Mouse (Mus musculus) forebrain, embryonic 16.5 days (tissue): ENCODE measurements around the gene Add2. TPM values are rescaled to one million over a fixed set of nuclear protein-coding genes. Genes with fewer than 3 reads are reported as not detected.
A peak's percentile ranks its signal among the peaks of the same experiment; 100 is the strongest.

Experiments
- ATAC-seq: fragments of 200-750 bp; cut with Nextera tagmentation; 2 replicates; pipeline ENCODE4 v1.8.0; 2017; ENCODE audit warnings: mild to moderate bottlenecking, moderate library complexity
- H3K27ac ChIP-seq: fragments of 300-500 bp; sonication (generic); 2 replicates; pipeline ENCODE4 v1.5.1; 2014; ENCODE audit warnings: low read length, control low read depth
- H3K27me3 ChIP-seq: fragments of 300-500 bp; sonication (generic); replicated peaks from 2 replicates; pipeline ENCODE4 v1.6.1; 2014; ENCODE audit warnings: low read length; ENCODE audit not compliant: control insufficient read depth, insufficient read depth
- H3K36me3 ChIP-seq: fragments of 300-500 bp; sonication (generic); 2 replicates; pipeline ENCODE4 v1.6.1; 2014; ENCODE audit not compliant: control insufficient read depth, insufficient read depth
- H3K4me1 ChIP-seq: fragments of 300-500 bp; sonication (generic); replicated peaks from 2 replicates; pipeline ENCODE4 v1.6.1; 2014; ENCODE audit warnings: low read length; ENCODE audit not compliant: control insufficient read depth, insufficient read depth
- H3K4me2 ChIP-seq: fragments of 300-500 bp; sonication (generic); 2 replicates; pipeline ENCODE4 v1.6.1; 2014; ENCODE audit warnings: mild to moderate bottlenecking, low read length, control low read depth
- H3K4me3 ChIP-seq: fragments of 300-500 bp; sonication (generic); replicated peaks from 2 replicates; pipeline ENCODE4 v1.5.1; 2014; ENCODE audit warnings: mild to moderate bottlenecking, low read length, control low read depth
- H3K9ac ChIP-seq: fragments of 300-500 bp; sonication (generic); replicated peaks from 2 replicates; pipeline ENCODE4 v1.6.1; 2014; ENCODE audit warnings: low read depth, low read length, control low read depth
- H3K9me3 ChIP-seq: fragments of 300-500 bp; sonication (generic); 2 replicates; pipeline ENCODE4 v1.6.1; 2016; ENCODE audit warnings: low read length; ENCODE audit not compliant: control insufficient read depth
- WGBS: fragments of 180-500 bp; shearing (Covaris S2); extraction: QIAGEN DNeasy Blood & Tissue Kit; methylation state at CpG from one replicate; pipeline ENCODE4 v1.1.7; 2014; 5-methylcytosine and 5-hydroxymethylcytosine counted together
- polyA plus RNA-seq: library from polyadenylated mRNA; unstranded; fragments of >200 nt; fragmentation: Nextera tagmentation; extraction: Ambion mirVana; gene quantifications from 2 replicates; pipeline ENCODE4 v1.2.1, GENCODE M21; 2015

The Add2 gene
- polyA plus RNA-seq, 1 experiment from 2014 or later = 243 TPM

DNA sequence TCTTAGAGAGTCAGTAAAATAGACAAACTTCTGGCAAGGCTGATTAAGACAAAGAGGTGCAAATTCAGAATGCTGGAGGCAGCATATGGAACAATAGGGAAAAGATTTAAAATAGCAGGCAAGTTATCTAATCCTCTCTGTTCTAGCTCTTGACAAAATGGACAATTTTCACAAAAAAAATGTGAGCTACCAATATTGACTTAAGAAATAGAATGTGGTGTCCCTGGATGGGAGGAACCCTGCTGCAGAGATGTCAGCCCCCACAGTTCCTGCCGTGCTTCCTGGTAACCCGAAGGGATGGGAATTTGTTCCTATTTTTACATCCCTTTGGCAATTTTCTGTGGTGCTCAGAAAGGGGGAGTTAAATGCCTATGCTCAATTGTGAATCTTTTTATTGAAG is 10.4 kb downstream of the Add2 start:
- ATAC-seq = no peak
- Histone ChIP-seq H3K4me1 (peaks cover 23% of the 10 kb centered on the region), H3K9me3 (no peaks in the 10 kb centered on the region), H3K9ac (no peak overlapping the region), H3K36me3 (no peaks in the 10 kb centered on the region), H3K4me3 (no peak overlapping the region), H3K4me2 (no peak overlapping the region), H3K27ac (0 out of 2 replicates have a peak overlapping the region, but pooled peaks have one; percentile 37), H3K27me3 (no peaks in the 10 kb centered on the region)
- WGBS = 55% methylated on average over 2 of the region's 2 CpGs

DNA sequence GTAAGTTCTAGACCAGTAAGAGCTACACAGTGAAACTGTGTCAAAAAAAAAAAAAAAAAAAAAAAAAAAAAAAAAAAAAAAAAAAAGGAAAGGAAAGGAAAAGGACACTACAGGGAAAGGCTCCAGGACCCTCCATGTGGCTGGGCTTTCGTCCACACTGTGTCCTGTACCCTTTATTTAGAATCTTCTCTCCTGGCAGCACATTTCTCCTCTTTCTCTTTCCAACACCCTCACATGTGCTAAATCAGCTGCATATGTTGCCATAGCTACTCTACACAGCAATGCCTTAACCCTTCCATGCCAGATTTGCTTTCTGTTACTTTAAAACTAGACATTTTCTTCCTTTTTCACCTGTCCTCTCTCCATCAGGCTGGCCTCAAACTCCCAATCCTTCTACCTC is 11.7 kb downstream of the Add2 start:
- Histone ChIP-seq H3K27ac (peak overlapping the region; percentile 17), H3K27me3 (no peaks in the 10 kb centered on the region), H3K36me3 (no peaks in the 10 kb centered on the region), H3K4me3 (no peak overlapping the region), H3K4me1 (peaks cover 23% of the 10 kb centered on the region), H3K4me2 (no peak overlapping the region), H3K9ac (no peak overlapping the region), H3K9me3 (no peaks in the 10 kb centered on the region)
- ATAC-seq = peak; percentile 76
- WGBS = 43% methylated on average over 1 of the region's 1 CpGs

DNA sequence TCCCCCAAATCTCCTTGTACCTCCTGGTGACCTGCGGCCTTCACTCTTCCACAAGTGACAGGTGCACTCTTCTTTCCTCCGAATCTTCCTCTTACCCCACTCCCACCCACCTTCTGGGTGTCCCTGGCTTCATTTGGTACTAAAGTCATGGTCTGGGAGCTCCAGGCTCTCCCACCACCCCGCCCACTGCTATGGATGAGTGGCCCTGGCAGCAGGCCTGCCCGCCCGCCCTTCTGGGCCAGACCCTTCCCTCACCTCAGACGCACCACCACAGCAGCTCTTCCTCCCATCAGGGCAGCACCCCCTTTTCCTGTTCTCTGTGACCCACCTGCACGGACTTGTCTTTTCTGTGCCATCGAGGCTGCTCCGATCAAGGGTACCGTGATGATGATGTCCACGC is 19.0 kb downstream of the Add2 start:
- Histone ChIP-seq H3K27me3 (no peaks in the 10 kb centered on the region), H3K9ac (no peak overlapping the region), H3K27ac (no peak overlapping the region), H3K4me1 (peaks cover 23% of the 10 kb centered on the region), H3K4me3 (no peak overlapping the region), H3K9me3 (no peaks in the 10 kb centered on the region), H3K4me2 (no peak overlapping the region), H3K36me3 (no peaks in the 10 kb centered on the region)
- no peak for ATAC-seq
- 94% methylated on average over 11 of the region's 11 CpGs for WGBS

DNA sequence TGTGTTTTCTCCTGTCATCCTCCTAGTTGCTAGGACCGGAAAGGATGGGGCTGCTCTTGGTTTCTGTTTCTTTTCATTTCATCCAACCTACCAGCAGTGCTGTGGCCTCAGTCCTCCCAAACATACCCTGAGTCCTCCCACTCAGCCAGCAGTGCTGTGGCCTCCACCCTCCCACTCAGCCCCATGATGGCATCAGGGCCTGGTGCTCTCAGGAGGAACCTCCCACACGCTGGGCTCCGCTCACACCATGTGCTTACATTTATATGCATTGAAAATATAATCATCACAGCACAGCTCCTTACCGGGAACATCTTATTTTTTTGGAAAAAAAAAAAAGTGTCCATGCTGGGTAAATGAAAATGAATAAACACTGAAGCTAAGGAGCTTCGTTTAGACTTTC is 20.0 kb downstream of the Add2 start:
- Histone ChIP-seq H3K27ac (no peak overlapping the region), H3K9me3 (no peaks in the 10 kb centered on the region), H3K4me3 (no peak overlapping the region), H3K4me1 (peaks cover 33% of the 10 kb centered on the region), H3K36me3 (no peaks in the 10 kb centered on the region), H3K27me3 (no peaks in the 10 kb centered on the region), H3K4me2 (no peak overlapping the region), H3K9ac (no peak overlapping the region)
- 70% methylated on average over 5 of the region's 5 CpGs for WGBS
- ATAC-seq = no peak

DNA sequence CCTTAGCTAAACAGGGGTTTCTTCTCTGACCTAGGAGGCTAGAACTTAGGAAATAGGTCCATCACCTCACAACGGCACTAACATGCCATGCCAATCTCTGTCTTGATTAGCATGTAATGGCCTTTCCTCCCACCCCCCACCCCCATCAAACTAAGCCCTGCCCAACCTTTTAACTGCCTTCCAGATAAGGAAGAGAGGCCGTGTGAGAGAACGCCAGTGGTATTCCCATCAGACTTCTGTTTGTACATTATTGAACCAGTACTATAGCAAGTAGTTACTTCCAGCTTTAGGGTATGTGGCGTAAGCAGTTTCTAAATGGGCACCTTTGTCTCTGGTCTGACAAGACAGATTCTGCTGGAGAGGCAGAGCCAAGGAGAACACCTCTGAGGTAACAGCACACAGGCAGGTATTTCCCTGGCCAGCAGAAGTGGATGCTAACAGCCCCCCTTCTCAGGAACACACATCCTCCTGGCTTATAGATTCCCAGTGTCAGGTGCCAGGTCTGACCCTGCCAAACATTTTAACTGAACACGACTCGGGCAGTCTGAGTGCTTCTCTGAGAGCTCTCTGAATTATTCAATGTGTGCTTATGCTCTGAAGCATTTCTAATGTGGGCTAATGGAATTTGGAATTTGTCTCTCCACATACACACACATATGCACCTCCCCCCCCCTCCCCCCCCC is 22.2 kb downstream of the Add2 start:
- no peaks in the 10 kb centered on the region for H3K9me3 ChIP-seq
- peak overlapping the region; percentile 91 for H3K27ac ChIP-seq
- no peak overlapping the region for H3K4me3 ChIP-seq
- H3K4me2 ChIP-seq = no peak overlapping the region
- no peaks in the 10 kb centered on the region for H3K27me3 ChIP-seq
- WGBS = 45% methylated on average over 6 of the region's 6 CpGs
- peaks cover 41% of the 10 kb centered on the region for H3K4me1 ChIP-seq
- H3K36me3 ChIP-seq = no peaks in the 10 kb centered on the region
- H3K9ac ChIP-seq = no peak overlapping the region
- ATAC-seq = no peak

DNA sequence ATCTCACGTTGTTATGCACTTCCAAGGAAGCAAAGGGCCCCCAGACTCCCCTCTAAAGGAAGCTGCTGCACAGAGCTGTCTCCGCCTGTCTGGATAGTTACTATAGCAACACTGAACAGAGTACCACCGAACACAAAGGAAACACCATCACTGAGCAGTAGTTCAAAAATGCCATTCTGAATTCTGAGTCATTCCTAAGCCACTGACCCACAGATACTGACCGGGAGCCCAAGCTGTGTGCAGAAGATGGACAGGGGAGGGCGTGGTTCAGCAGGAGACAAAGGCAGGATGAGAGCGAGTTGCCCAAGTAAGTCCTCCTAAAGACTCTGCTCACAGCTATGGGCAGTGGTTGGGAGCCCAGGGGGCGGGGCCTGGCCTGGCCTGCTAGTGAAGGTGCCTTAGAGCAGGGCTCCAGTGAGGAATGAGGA is 23.6 kb downstream of the Add2 start:
- Histone ChIP-seq H3K4me3 (0 out of 2 replicates have a peak overlapping the region, but pooled peaks have one; percentile 10), H3K27me3 (no peaks in the 10 kb centered on the region), H3K9ac (peak overlapping the region; percentile 47), H3K9me3 (no peaks in the 10 kb centered on the region), H3K27ac (peak overlapping the region; percentile 91), H3K4me2 (peak overlapping the region; percentile 47), H3K36me3 (no peaks in the 10 kb centered on the region), H3K4me1 (peaks cover 41% of the 10 kb centered on the region)
- 4% methylated on average over 7 of the region's 7 CpGs for WGBS
- peak; percentile 92 for ATAC-seq

DNA sequence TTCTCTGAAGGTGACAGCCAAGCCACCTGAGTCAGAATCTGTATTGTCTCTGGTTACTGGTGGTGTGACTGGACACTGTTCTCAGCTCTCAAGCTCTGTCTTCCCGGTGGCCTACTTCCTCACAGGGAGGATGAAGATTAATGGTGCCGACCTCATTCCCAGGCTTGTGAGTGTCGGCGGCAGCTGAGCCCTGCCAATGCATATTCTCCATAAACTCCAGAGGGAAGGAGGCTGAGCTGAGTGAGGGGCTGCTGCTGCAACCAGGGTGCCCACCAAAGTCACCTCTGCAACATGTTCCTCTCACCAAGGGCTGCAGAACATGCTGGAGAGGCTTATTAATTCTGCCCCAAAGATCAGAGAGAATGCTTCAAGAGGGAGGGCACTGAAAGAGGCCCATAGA is 24.1 kb downstream of the Add2 start:
- 15% methylated on average over 4 of the region's 4 CpGs for WGBS
- H3K4me2 ChIP-seq = peak overlapping the region; percentile 47
- H3K4me1 ChIP-seq = peaks cover 45% of the 10 kb centered on the region
- H3K27ac ChIP-seq = peak overlapping the region; percentile 91
- ATAC-seq = no peak
- no peaks in the 10 kb centered on the region for H3K36me3 ChIP-seq
- peak overlapping the region; percentile 47 for H3K9ac ChIP-seq
- 0 out of 2 replicates have a peak overlapping the region, but pooled peaks have one; percentile 10 for H3K4me3 ChIP-seq
- no peaks in the 10 kb centered on the region for H3K9me3 ChIP-seq
- no peaks in the 10 kb centered on the region for H3K27me3 ChIP-seq

DNA sequence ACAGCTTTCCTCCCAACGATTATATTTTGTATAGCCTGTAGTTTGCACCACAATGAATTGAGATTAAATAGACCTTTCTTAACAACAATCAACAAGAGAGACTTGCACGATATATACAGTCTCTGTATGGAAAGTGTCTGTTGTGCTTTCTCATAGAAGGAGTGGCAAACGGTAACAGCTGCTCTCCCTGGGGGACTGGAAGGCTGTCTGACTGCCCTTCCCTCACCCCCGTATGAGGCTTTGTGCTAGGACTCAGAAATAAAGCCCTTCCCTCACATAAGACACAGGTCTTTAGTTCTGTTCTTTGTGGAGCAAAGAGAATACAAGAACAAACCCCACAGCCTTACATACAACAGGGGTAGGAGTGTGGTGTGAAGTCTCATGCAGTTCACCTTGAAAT is 24.6 kb downstream of the Add2 start:
- Histone ChIP-seq H3K9me3 (no peaks in the 10 kb centered on the region), H3K4me2 (peak overlapping the region; percentile 47; the same call in 1 of the 2 replicates), H3K27me3 (no peaks in the 10 kb centered on the region), H3K4me3 (no peak overlapping the region), H3K36me3 (no peaks in the 10 kb centered on the region), H3K4me1 (peaks cover 50% of the 10 kb centered on the region), H3K9ac (no peak overlapping the region), H3K27ac (peak overlapping the region; percentile 91)
- 5% methylated on average over 4 of the region's 4 CpGs for WGBS
- no peak for ATAC-seq

DNA sequence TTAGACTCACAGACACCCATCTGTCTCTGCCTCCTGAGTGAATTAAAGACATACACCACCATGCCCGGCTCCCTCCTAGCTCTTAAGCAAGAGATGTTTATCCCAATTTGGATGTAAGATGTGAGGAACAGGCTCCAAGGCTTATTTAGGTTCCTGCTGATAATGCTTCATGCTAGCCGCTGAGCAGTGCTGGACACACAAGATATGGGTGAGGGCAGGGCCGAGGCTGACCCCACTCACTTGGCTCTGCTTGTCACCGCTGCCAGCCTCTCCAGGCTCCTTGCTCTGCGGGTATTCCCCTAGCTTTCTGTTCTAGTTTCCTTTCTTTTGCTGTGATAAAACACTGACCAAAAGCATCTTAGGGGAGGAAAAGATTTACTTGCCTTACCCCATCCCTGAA is 25.1 kb downstream of the Add2 start:
- H3K4me2 ChIP-seq = no peak overlapping the region
- no peak overlapping the region for H3K9ac ChIP-seq
- WGBS = 62% methylated on average over 5 of the region's 5 CpGs
- peak; percentile 25; the same call in 1 of the 2 replicates for ATAC-seq
- H3K4me3 ChIP-seq = no peak overlapping the region
- H3K27me3 ChIP-seq = no peaks in the 10 kb centered on the region
- no peaks in the 10 kb centered on the region for H3K36me3 ChIP-seq
- H3K4me1 ChIP-seq = peaks cover 55% of the 10 kb centered on the region
- H3K27ac ChIP-seq = peak overlapping the region; percentile 91
- H3K9me3 ChIP-seq = no peaks in the 10 kb centered on the region
